Mouse (Mus musculus): ENCODE results near the gene Vmn2r-ps130. TPM values are rescaled to one million over a fixed set of nuclear protein-coding genes. Genes with fewer than 3 reads are reported as not detected.
"Not testable (repeated sequence)": the region's sequence is repeated elsewhere in the genome, so short reads cannot be mapped to it uniquely, and the experiment has no call there.

The Vmn2r-ps130 gene
- total RNA-seq (2021): not detected
- long read RNA-seq, experiment 1: 0 reads
- long read RNA-seq, experiment 2: 0 reads

DNA sequence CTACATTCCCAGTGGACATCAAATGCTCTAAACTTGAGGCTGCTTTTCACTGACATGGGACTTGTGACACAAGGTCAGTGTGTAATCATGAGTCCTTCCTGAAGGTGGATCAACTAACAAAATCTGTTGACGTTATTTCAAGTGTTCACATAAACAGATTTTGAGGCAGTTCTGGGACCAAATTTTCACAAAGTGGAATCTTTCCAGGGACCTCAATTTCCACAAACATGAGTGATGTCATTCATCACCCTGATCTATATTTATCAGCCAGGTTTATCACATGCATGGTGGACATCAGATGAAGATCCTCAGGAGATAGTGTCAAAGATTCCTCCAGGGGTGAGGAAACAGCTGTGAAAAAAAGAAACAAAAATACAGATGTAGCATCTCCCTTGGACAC lies at the start of gene Vmn2r-ps130:
TSS of gene Vmn2r-ps130 (plus strand) at position 301 of the 400 bp plus-strand sequence.
- H3K27ac ChIP-seq; intact Hi-C loops (cut with DNase I); H3K4me3 ChIP-seq; DNase-seq: not testable (repeated sequence)

Other genes starting within 250 kb of the Vmn2r-ps130 start
- 1 to 10 TPM; 2.2 to 2.8 TPM for gene Zfp945, start 194.0 kb upstream of the Vmn2r-ps130 start, total RNA-seq (2021)
- not detected for gene Vmn2r113, start 118.2 kb upstream of the Vmn2r-ps130 start, total RNA-seq (2021)
- 1 to 10 TPM in 1 of 2 experiments, under 1 TPM in 1; 0.84 to 1.5 TPM for gene Zfp40, start 132.1 kb downstream of the Vmn2r-ps130 start, total RNA-seq (2021)